Mouse (Mus musculus): Measurements from ENCODE around the gene Pnliprp2.

Gene Pnliprp2

DNA sequence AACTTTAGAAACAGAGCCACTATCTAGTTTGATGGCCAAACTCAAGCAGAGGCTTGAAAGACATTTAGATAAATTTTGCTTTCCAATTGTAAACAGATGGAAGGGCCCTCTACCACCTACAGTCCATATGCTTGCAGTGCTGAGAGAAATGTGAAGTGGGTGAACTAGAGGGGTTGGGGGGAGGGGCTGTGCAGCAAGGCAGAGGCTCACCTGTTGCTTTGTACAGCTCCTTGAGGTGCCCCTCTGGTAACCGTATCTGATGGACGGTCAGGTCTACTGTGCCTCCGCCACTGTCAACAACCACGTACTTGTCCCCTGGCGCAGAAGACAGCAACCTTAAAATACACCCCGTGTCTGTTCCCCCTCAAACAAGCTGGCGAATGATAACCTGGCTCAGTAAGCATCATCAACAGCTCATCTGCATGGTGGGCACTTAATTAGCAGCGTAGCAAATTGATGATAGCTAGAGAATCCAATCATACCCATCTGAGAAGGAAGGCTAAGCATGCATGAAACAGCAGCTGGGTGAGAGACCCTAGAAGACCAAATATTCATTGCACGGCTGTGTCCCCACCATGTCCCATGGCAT, 45.8 kb downstream of the Pnliprp2 start:
- no peak for DNase-seq

DNA sequence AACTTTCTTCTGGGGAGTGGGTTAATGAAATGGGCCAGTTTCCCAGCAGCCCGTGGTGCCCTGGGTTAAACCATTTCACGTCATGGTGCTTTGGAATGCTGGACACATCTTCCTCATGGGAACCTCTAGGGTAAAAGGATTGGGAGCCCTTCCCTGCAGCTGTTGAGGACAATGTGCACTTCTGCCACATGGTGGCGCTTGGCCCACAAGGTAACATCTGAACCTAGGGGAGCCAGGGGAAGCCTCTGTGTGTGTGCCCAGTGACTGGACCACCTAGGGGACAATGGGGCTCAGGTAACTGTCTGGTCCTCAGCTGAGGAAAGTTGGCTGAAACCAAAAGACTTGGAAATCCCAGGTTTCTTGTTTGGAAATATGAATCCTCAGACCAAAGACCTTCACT, 46.8 kb downstream of the Pnliprp2 start:
- peak; percentile 68 to 76 for DNase-seq

DNA sequence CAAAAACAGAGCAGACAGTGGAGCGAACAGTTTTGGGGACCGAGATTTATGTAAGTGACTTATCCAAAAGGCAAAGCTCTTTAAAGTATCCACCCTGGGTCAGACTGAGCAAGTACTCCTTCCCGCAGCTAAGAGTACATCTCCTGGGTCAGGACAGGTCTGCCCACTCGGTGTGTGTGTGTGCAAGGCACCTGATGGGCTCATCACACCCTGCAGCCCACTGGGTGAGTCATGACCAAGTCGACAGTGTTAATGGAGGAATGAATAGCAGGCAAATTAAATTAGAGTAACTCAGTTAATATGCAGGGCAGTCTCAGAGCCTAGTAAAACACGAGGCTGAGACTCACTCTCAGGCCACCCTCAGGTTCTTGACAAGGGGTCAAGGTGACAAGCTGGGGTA, 49.3 kb downstream of the Pnliprp2 start:
- no peak for DNase-seq

DNA sequence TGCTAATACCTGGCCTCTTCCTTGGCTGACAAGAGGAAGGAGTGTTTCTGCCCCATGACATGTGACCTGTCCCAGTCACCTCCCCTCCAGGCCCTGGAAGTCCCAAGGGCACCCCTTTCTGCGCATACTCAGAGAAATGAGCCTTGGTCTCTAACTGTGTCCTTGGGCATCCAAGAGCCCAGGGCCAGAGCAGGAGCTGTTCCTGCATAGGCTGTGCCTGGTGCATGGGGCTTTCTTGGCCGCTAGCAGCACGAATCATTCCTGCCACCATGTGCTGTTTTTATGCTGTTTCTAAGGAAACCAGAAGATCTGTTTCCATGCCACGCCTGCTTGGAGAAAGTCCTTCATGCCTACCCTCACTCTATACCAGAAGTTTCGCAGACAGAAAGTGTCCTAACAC, 51.0 kb downstream of the Pnliprp2 start:
- DNase-seq = no peak

DNA sequence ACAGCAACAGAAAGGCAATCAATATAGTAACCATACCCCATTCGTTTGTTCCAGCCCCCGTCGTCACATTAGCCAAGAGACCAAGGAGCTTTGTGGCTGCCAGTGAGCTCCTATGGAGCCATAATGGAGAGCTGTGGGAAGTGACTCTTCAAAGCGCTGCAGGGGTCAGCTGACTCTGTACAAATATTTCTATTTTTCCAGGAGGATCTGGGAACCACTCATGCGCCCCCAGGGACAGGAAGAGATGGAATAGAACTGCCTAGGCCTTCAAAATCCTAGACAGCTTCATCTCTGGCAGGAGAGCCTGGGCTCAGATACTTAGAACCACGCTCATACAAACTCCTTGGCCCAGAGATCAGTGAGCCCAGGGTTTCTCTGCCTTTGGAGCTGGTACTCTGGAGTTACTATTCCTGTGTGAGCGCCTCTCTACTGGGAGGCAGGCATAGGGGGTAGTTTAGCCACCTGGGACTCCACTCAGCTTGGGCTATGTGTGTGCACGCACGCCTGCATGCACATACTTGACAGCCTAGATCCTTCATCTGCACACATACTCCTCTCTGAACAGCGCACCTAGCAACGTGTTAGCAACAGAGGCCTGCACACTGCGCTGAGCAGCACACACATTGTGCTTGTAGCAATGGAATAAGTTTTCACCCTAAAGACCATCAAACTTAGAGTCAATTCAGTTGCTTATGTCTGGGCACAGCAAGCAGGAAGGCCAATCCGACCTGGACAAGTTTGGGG, 55.8 kb downstream of the Pnliprp2 start:
- no peak for DNase-seq

DNA sequence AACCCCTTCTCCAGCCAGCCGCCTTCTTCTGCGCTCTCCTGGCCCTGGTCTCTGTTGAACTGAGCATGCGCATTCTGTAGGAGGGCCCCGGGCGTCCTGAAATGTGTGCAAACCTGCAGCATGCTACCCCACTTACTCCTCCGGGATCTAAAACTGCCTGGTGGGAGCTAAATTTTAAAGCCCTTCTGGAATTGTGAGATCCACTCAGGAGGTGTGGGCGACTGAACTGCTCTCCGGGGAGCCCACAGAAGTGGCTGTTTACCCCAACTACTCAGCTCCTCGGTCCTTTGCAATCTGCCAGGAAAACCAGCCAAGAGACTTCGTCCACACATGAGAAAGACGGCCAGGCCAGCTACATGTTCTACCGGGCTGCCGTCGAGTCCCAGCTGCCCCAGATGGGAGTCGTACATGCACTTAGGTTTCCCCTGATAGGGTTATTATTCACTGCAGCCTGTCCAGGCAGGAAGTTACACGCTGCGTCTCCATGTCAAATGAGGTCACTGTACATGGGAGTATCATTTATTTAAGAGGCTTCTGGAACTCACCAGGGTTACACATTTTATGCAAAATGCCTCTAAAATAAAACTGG, 57.0 kb downstream of the Pnliprp2 start:
- no peak for DNase-seq

DNA sequence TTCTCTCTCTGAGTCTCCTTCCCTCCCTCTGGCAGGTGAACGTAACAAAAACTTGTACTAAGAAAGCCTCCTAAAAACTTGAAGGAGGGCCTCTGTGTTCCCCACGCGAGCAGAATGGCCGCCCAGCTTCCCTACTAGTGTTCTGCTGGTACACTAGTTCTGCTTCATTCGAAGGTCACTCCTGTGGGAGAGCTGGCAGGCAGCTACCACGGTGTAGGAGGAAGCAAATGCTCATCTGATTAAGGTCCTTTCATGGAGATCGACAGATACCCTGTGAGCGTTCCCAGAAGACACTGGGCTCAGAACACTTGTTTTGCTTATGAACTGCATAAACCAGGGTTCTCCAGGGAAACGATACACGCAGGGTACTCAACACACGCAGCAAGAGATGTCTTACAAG, 57.9 kb downstream of the Pnliprp2 start:
- DNase-seq = no peak

DNA sequence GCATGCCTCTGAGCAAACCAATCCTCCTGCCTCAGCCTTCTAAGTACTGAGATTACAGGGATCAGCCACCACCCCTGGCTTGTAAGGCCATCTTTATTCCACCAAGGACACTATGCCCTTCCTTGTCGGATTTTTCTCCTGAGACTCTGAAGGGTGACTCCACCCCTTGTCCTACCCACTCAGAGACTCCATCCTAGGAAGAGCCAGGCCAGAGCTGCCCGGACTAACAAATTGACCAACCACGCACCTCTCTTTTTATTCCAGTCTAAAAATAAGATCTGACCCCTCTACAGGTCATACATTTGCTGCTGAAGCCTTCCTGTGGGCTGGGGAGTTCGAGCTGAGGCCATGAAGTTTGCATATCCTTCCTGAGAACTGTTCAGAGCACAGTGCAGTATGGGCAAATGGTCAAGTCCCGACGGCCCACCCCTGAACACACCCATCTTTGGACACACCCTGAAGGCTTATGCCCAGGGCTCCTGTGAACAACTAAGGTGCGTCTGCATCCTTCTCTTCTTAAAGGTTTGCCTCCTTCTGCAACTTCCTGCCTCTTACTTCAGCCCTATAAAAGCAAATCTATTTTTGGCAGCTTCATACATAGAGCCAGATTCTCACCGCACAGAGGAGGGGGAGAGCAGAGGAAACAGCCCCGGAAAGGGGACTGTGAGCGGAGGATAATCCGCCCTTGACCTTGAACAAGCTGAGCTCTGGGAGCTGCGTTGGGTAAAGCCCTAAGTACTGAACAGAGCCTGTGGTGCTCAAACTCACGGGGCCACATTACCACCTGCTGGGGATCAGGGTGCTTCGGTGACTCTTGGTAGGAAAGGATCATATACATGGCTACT, 59.3 kb downstream of the Pnliprp2 start:
- DNase-seq = no peak

DNA sequence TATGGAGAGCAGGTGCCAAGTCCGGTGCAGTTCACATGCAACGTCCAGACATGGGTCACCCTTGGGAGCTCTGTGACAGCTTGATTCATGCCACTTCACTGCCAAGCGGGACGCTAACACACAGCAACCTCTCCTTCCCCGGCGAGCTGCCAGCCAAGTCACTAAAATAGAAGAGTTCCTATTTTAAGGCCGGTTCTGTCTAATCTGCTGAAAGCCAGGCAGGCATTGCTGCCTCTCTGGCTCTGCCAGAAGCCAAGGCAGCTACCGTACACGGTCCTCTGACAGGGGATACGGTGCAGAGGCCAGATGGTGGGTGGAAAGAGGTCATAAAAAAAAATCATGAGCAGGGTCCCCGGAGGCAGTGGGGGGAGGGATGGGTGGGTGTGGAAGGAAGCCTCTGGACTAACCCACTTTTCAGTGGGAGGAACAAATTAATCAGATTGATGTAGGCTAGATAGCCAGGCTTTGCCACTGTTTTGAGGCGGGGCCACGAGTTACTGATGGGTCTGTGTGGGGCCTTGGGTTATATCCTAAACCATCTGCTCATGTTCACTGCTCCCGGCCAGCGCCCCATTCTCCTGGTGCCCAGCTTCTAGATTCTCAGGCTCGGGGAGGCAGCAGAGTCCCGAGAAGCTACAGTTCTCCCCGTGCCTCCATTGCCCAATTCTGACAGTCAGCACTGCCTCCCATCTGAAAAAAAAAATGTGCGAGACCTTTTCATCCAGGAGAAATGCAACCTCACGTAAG, 63.1 kb downstream of the Pnliprp2 start:
- no peak for DNase-seq

DNA sequence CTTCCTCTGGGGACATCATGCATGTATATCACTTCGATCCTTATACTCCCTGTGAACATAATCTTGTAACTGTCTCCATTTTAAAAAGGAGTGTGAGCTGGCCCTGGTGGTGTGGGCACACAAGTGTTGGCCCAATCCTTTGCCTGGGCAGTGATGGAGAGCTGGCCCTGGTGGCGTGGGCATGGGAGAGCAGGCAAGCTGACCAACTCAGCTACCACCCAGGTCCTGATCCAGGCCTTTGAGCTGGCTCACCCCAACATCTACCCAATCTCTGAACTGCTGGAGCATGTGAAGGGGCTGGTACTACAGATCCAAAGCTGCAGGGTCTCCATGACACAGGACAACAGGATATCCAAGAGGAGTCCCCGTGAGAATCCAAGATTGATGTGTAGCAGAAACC, 63.8 kb downstream of the Pnliprp2 start:
- DNase-seq = no peak

DNA sequence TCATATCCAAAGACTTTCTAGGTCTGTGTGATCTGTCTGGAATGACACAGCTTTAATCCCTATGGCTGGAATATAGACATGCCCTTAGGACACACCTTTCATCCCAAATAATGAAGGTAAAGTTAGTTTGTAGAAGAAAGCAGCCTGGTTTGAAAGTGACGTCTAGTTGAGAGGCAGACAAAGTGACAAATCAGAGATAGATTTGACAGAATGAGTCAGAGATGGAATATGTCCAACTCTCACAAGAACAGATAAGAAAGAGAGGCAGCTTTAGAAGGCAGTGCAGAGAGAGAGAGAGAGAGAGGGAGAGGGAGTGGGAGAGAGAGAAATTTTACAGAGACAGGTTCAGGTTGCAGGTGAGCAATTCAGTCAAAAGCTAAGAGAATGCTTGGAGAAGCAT, 64.8 kb downstream of the Pnliprp2 start:
- no peak for DNase-seq
